Mouse (Mus musculus): ENCODE data around the gene Kcnj12.

- TF ChIP-seq CTCF (IDR thresholded peaks at IDR 0.05; ENCODE audit: insufficient read depth, low read length) (no peak), POLR2A (IDR thresholded peaks at IDR 0.05; ENCODE audit: borderline replicate concordance, extremely low read depth, low read depth, low read length) (no peak)
Observed at GRCm38 (mm10) chr11:61025594-61025993, 3.2 kb downstream of the Kcnj12 start.

All from lung, adult 2 months (tissue).